Mouse (Mus musculus): ENCODE results near the gene Gm20388. TPM values are rescaled to one million over a fixed set of nuclear protein-coding genes. Genes with fewer than 3 reads are reported as not detected.
"Not testable (repeated sequence)": the region's sequence is repeated elsewhere in the genome, so short reads cannot be mapped to it uniquely, and the experiment has no call there.

The Gm20388 gene
- polyA plus RNA-seq, 1 experiment: 0.36 TPM

GRCm38 (mm10) chr8:123274447-123274846, 3363.8 kb downstream of the Gm20388 start:
- H3K4me3 ChIP-seq (replicated peaks): no peak overlapping the region
- H3K27me3 ChIP-seq (ENCODE audit: control insufficient read depth): no peaks in the 10 kb centered on the region
- no peaks in the 10 kb centered on the region for H3K4me1 ChIP-seq (ENCODE audit: control insufficient read depth)
- TF ChIP-seq GATA1 (IDR thresholded peaks at IDR 0.05; ENCODE audit: low read length) (no peak), TAL1 (IDR thresholded peaks at IDR 0.05; ENCODE audit: low read length) (no peak)
- no peaks in the 10 kb centered on the region for H3K9me3 ChIP-seq (ENCODE audit: control insufficient read depth, low read length)
- peaks cover 93% of the 10 kb centered on the region for H3K36me3 ChIP-seq (ENCODE audit: control insufficient read depth)

GRCm38 (mm10) chr8:123275096-123275495, 3364.5 kb downstream of the Gm20388 start:
- H3K9me3 ChIP-seq (ENCODE audit: control insufficient read depth, low read length): no peaks in the 10 kb centered on the region
- no peak overlapping the region for H3K4me3 ChIP-seq (replicated peaks)
- H3K36me3 ChIP-seq (ENCODE audit: control insufficient read depth): peaks cover 93% of the 10 kb centered on the region
- no peaks in the 10 kb centered on the region for H3K27me3 ChIP-seq (ENCODE audit: control insufficient read depth)
- no peaks in the 10 kb centered on the region for H3K4me1 ChIP-seq (ENCODE audit: control insufficient read depth)
- TF ChIP-seq GATA1 (IDR thresholded peaks at IDR 0.05; ENCODE audit: low read length) (no peak), TAL1 (IDR thresholded peaks at IDR 0.05; ENCODE audit: low read length) (no peak)

GRCm38 (mm10) chr8:123278445-123278844, 3367.8 kb downstream of the Gm20388 start:
- Histone ChIP-seq H3K4me1 (ENCODE audit: control insufficient read depth) (no peaks in the 10 kb centered on the region), H3K4me3 (replicated peaks) (no peak overlapping the region), H3K27me3 (ENCODE audit: control insufficient read depth) (no peaks in the 10 kb centered on the region), H3K9me3 (ENCODE audit: control insufficient read depth, low read length) (no peaks in the 10 kb centered on the region), H3K36me3 (ENCODE audit: control insufficient read depth) (peaks cover 89% of the 10 kb centered on the region)
- no peak for TF ChIP-seq TAL1 (IDR thresholded peaks at IDR 0.05; ENCODE audit: low read length)
- TF ChIP-seq GATA1 (IDR thresholded peaks at IDR 0.05; ENCODE audit: low read length): no peak

GRCm38 (mm10) chr8:123279828-123280227, 3369.2 kb downstream of the Gm20388 start:
- Histone ChIP-seq H3K4me1 (ENCODE audit: control insufficient read depth) (peaks cover 4% of the 10 kb centered on the region), H3K9me3 (ENCODE audit: control insufficient read depth, low read length) (no peaks in the 10 kb centered on the region), H3K4me3 (replicated peaks) (no peak overlapping the region), H3K36me3 (ENCODE audit: control insufficient read depth) (peaks cover 86% of the 10 kb centered on the region), H3K27me3 (ENCODE audit: control insufficient read depth) (no peaks in the 10 kb centered on the region)
- no peak for TF ChIP-seq GATA1 (IDR thresholded peaks at IDR 0.05; ENCODE audit: low read length)
- TF ChIP-seq TAL1 (IDR thresholded peaks at IDR 0.05; ENCODE audit: low read length): no peak

- no peak overlapping the region for H3K4me3 ChIP-seq (replicated peaks)
Measured at GRCm38 (mm10) chr8:123280302-123281094, 3369.9 kb downstream of the Gm20388 start.

GRCm38 (mm10) chr8:123282994-123283393, 3372.4 kb downstream of the Gm20388 start:
- not testable (repeated sequence) for H3K9me3 ChIP-seq (ENCODE audit: control insufficient read depth, low read length); H3K27me3 ChIP-seq (ENCODE audit: control insufficient read depth); H3K4me3 ChIP-seq (replicated peaks); H3K4me1 ChIP-seq (ENCODE audit: control insufficient read depth)
- H3K36me3 ChIP-seq (ENCODE audit: control insufficient read depth): peaks cover 78% of the 10 kb centered on the region

More at GRCm38 (mm10) chr8:123280302-123281094, 3369.9 kb downstream of the Gm20388 start:
- Histone ChIP-seq H3K4me1 (ENCODE audit: control insufficient read depth) (peaks cover 4% of the 10 kb centered on the region), H3K36me3 (ENCODE audit: control insufficient read depth) (peaks cover 79% of the 10 kb centered on the region), H3K27me3 (ENCODE audit: control insufficient read depth) (no peaks in the 10 kb centered on the region), H3K9me3 (ENCODE audit: control insufficient read depth, low read length) (no peaks in the 10 kb centered on the region)
- TF ChIP-seq TAL1 (IDR thresholded peaks at IDR 0.05; ENCODE audit: low read length): no peak
- no peak for TF ChIP-seq GATA1 (IDR thresholded peaks at IDR 0.05; ENCODE audit: low read length)

GRCm38 (mm10) chr8:123283991-123284390, 3373.3 kb downstream of the Gm20388 start:
- no peaks in the 10 kb centered on the region for H3K27me3 ChIP-seq (ENCODE audit: control insufficient read depth)
- no peak for TF ChIP-seq GATA1 (IDR thresholded peaks at IDR 0.05; ENCODE audit: low read length)
- TF ChIP-seq TAL1 (IDR thresholded peaks at IDR 0.05; ENCODE audit: low read length): no peak
- peaks cover 78% of the 10 kb centered on the region for H3K36me3 ChIP-seq (ENCODE audit: control insufficient read depth)

GRCm38 (mm10) chr8:123284493-123284892, 3373.9 kb downstream of the Gm20388 start:
- Histone ChIP-seq H3K27me3 (ENCODE audit: control insufficient read depth) (no peaks in the 10 kb centered on the region), H3K4me1 (ENCODE audit: control insufficient read depth) (peaks cover 4% of the 10 kb centered on the region), H3K4me3 (replicated peaks) (no peak overlapping the region), H3K9me3 (ENCODE audit: control insufficient read depth, low read length) (no peaks in the 10 kb centered on the region), H3K36me3 (ENCODE audit: control insufficient read depth) (peaks cover 79% of the 10 kb centered on the region)
- no peak for TF ChIP-seq TAL1 (IDR thresholded peaks at IDR 0.05; ENCODE audit: low read length)
- no peak for TF ChIP-seq GATA1 (IDR thresholded peaks at IDR 0.05; ENCODE audit: low read length)

More at GRCm38 (mm10) chr8:123283991-123284390, 3373.3 kb downstream of the Gm20388 start:
- Histone ChIP-seq H3K4me1 (ENCODE audit: control insufficient read depth) (peaks cover 4% of the 10 kb centered on the region), H3K4me3 (replicated peaks) (no peak overlapping the region), H3K9me3 (ENCODE audit: control insufficient read depth, low read length) (no peaks in the 10 kb centered on the region)

- H3K4me3 ChIP-seq (replicated peaks): no peak overlapping the region
- H3K27me3 ChIP-seq (ENCODE audit: control insufficient read depth): no peaks in the 10 kb centered on the region
- no peaks in the 10 kb centered on the region for H3K9me3 ChIP-seq (ENCODE audit: control insufficient read depth, low read length)
- peaks cover 74% of the 10 kb centered on the region for H3K36me3 ChIP-seq (ENCODE audit: control insufficient read depth)
- peaks cover 4% of the 10 kb centered on the region for H3K4me1 ChIP-seq (ENCODE audit: control insufficient read depth)
- TF ChIP-seq GATA1 (IDR thresholded peaks at IDR 0.05; ENCODE audit: low read length): no peak
- TF ChIP-seq TAL1 (IDR thresholded peaks at IDR 0.05; ENCODE audit: low read length): no peak
Measured at GRCm38 (mm10) chr8:123287362-123287761, 3376.7 kb downstream of the Gm20388 start.

All from erythroblast, embryonic 14.5 days (primary cell).